ENCODE assay signal across 16 mouse cellular contexts in the genomic region with DNA sequence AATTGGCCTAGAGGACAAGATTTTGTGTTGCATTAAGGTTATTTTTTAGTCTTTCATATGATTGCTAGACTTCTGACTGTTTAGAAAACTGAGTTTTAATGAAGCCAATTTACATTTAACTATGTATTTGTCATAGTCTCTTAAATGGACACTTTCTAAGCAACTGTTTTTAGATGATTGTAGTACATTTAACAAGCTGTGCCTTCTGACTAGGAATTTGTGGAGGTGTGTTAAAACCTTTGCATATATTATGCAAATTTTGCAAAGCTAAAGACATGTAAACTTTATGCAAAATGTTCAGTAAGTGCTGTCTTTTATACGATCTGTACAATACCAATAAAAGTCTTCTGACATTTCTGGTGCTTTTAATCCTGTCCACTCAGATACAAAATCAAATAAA.
"Had no signal": no experiment of that assay in that cellular context is flagged by ENCODE, and none has a peak within 500 bp of the region (broad histone marks: within the 10 kb centered on the region; RNA-seq: fewer than 3 reads in every experiment).

No protein-coding gene starts in this region.

- ATAC-seq: liver, embryonic 12.5 days; liver, postnatal 0 days; lung, postnatal 0 days; midbrain, embryonic 13.5 days; midbrain, embryonic 15.5 days; midbrain, embryonic 16.5 days had no signal

- DNase-seq: left cerebral cortex, postnatal 4 days; liver; liver, embryonic 13.5 days; liver, postnatal 0 days; lung, adult 18-20 months; lung, adult 2 months; lung, embryonic 14.5 days; lung, postnatal 10 days; lung, postnatal 14 days; lung, postnatal 36 days; lung, postnatal 4 days had no signal
